Mouse (Mus musculus) liver, embryonic 11.5 days (tissue): ENCODE measurements around the gene Atp4a. TPM values are rescaled to one million over a fixed set of nuclear protein-coding genes. Genes with fewer than 3 reads are reported as not detected.

ENCODE experiments used
- ATAC-seq: fragments of 200-750 bp; cut with Nextera tagmentation; replicated peaks from 2 replicates; pipeline ENCODE4 v1.8.0; 2017; ENCODE audit warnings: moderate number of reproducible peaks, mild to moderate bottlenecking, moderate TSS enrichment, moderate library complexity; ENCODE audit not compliant: low FRiP score
- DNase-seq: peaks from one replicate; pipeline ENCODE4 v3.0.0-alpha.2; 2017; ENCODE audit warnings: low spot score
- H3K27ac ChIP-seq: fragments of 300-500 bp; sonication (generic); 2 replicates; pipeline ENCODE4 v1.5.1; 2014; ENCODE audit warnings: mild to moderate bottlenecking, low read depth, low read length, control low read depth
- H3K27me3 ChIP-seq: fragments of 300-500 bp; sonication (generic); replicated peaks from 2 replicates; pipeline ENCODE4 v1.6.1; 2014; ENCODE audit warnings: low read length, mixed read lengths; ENCODE audit not compliant: control insufficient read depth, insufficient read depth
- H3K36me3 ChIP-seq: fragments of 300-500 bp; sonication (generic); 2 replicates; pipeline ENCODE4 v1.6.1; 2014; ENCODE audit warnings: mild to moderate bottlenecking, low read length, moderate library complexity, mixed read lengths; ENCODE audit not compliant: control insufficient read depth, insufficient read depth
- H3K4me1 ChIP-seq: fragments of 300-500 bp; sonication (generic); replicated peaks from 2 replicates; pipeline ENCODE4 v1.6.1; 2014; ENCODE audit warnings: low read length, mixed read lengths; ENCODE audit not compliant: control insufficient read depth, insufficient read depth
- H3K4me2 ChIP-seq: fragments of 300-500 bp; sonication (generic); 2 replicates; pipeline ENCODE4 v1.6.1; 2014; ENCODE audit warnings: mild to moderate bottlenecking, control low read depth, moderate library complexity
- H3K4me3 ChIP-seq: fragments of 300-500 bp; sonication (generic); 2 replicates; pipeline ENCODE4 v1.5.1; 2014; ENCODE audit warnings: low read depth, low read length, control low read depth
- H3K9ac ChIP-seq: fragments of 300-500 bp; sonication (generic); 2 replicates; pipeline ENCODE4 v1.6.1; 2014; ENCODE audit warnings: low read depth, low read length, control low read depth
- H3K9me3 ChIP-seq: fragments of 300-500 bp; sonication (generic); 2 replicates; pipeline ENCODE4 v1.6.1; 2016; ENCODE audit warnings: low read length, inconsistent platforms, mixed read lengths; ENCODE audit not compliant: control insufficient read depth
- WGBS: fragments of 180-500 bp; shearing (Covaris S2); extraction: QIAGEN DNeasy Blood & Tissue Kit; methylation state at CpG from one replicate; pipeline ENCODE4 v1.1.7; 2014; 5-methylcytosine and 5-hydroxymethylcytosine counted together
- polyA plus RNA-seq: library from polyadenylated mRNA; unstranded; fragments of >200 nt; fragmentation: Nextera tagmentation; extraction: Ambion mirVana; gene quantifications from 2 replicates; pipeline ENCODE4 v1.2.1, GENCODE M21; 2014

Gene Atp4a
- 1.5 and 1.9 TPM in 2 replicates for polyA plus RNA-seq

- ATAC-seq (no peak), DNase-seq (no peak)
- H3K4me3 ChIP-seq: no peak within 1 kb of the TSS
- peaks cover 4% of the 10 kb centered on the region for H3K4me1 ChIP-seq
- H3K27me3 ChIP-seq: peaks cover 24% of the 10 kb centered on the region
- H3K9ac ChIP-seq: no peak within 1 kb of the TSS
- H3K4me2 ChIP-seq: no peak within 1 kb of the TSS
- H3K27ac ChIP-seq: no peak within 1 kb of the TSS
- H3K9me3 ChIP-seq: no peaks in the 10 kb centered on the region
- 79% methylated on average over 3 of the region's 3 CpGs for WGBS
- H3K36me3 ChIP-seq: no peaks in the 10 kb centered on the region
These were observed at the start of gene Atp4a for GRCm38 (mm10) chr7:30711942-30712341. Gene Atp4a, plus strand, starts transcription at chr7:30712209.

- Histone ChIP-seq H3K9me3 (no peaks in the 10 kb centered on the region), H3K36me3 (peaks cover 18% of the 10 kb centered on the region), H3K4me2 (peak within 1 kb of the TSS; percentile 95), H3K27me3 (no peaks in the 10 kb centered on the region; the same call in 1 of the 2 replicates), H3K9ac (peak within 1 kb of the TSS; percentile 93), H3K4me3 (peak within 1 kb of the TSS; percentile 83), H3K4me1 (peaks cover 3% of the 10 kb centered on the region; the same call in 1 of the 2 replicates), H3K27ac (peak within 1 kb of the TSS; percentile 52)
- ATAC-seq: peak; percentile 90
- WGBS: 1% methylated on average over 34 of the region's 34 CpGs
- peak; percentile 90 for DNase-seq
These were observed 47.3 kb upstream of the Atp4a start, which contains the start of gene Haus5 for GRCm38 (mm10) chr7:30664529-30665200. Gene Haus5, minus strand, starts transcription at chr7:30664994.

- Histone ChIP-seq H3K27ac (no peak overlapping the region), H3K4me1 (peaks cover 3% of the 10 kb centered on the region; the same call in 1 of the 2 replicates), H3K36me3 (peaks cover 14% of the 10 kb centered on the region), H3K9ac (peak overlapping the region; percentile 93), H3K4me2 (peak overlapping the region; percentile 95), H3K4me3 (peak overlapping the region; percentile 83), H3K9me3 (no peaks in the 10 kb centered on the region), H3K27me3 (no peaks in the 10 kb centered on the region; the same call in 1 of the 2 replicates)
- 7% methylated on average over 11 of the region's 11 CpGs for WGBS
- DNase-seq: no peak
- ATAC-seq: peak; percentile 26; the same call in 1 of the 2 replicates
These were observed 46.7 kb upstream of the Atp4a start for GRCm38 (mm10) chr7:30665321-30665720.

GRCm38 (mm10) chr7:30669229-30669628 lies 42.8 kb upstream of the Atp4a start:
- DNase-seq (no peak), ATAC-seq (no peak)
- Histone ChIP-seq H3K27me3 (no peaks in the 10 kb centered on the region; the same call in 1 of the 2 replicates), H3K9me3 (no peaks in the 10 kb centered on the region), H3K4me2 (no peak overlapping the region), H3K4me3 (no peak overlapping the region), H3K4me1 (peaks cover 3% of the 10 kb centered on the region; the same call in 1 of the 2 replicates), H3K9ac (no peak overlapping the region), H3K27ac (no peak overlapping the region), H3K36me3 (no peaks in the 10 kb centered on the region)
- WGBS: 20% methylated on average over 3 of the region's 3 CpGs

DNA sequence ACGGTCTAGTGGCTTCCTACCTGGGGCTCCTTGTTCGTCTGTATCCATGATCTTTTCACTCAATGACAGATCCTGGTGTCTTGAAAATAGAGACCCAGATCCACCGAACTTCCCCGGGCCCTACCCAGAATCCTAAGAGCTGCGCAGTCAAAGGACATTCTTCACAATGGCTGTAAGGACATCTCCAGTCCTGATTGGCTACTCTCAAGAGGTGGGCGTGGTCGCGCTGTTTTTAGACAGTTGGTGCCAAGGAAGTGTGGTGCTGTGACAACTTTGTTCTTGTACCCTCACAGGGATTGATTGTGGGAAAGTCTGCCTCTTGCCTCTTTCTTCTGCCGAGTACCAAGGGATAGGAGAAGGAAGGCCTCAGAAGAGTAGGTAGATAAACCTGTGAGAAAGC lies 40.5 kb upstream of the Atp4a start, which contains the start of gene Pmis2:
TSS of gene Pmis2 (minus strand) at position 126 of the 400 bp plus-strand sequence.
- ATAC-seq (no peak), DNase-seq (no peak)
- Histone ChIP-seq H3K27me3 (no peaks in the 10 kb centered on the region; the same call in 1 of the 2 replicates), H3K27ac (no peak within 1 kb of the TSS), H3K9me3 (no peaks in the 10 kb centered on the region), H3K9ac (no peak within 1 kb of the TSS), H3K4me1 (no peaks in the 10 kb centered on the region), H3K4me2 (no peak within 1 kb of the TSS), H3K36me3 (no peaks in the 10 kb centered on the region), H3K4me3 (no peak within 1 kb of the TSS)
- WGBS: 61% methylated on average over 9 of the region's 9 CpGs

- Histone ChIP-seq H3K27ac (no peak overlapping the region), H3K9me3 (no peaks in the 10 kb centered on the region), H3K4me3 (no peak overlapping the region), H3K4me2 (no peak overlapping the region), H3K27me3 (no peaks in the 10 kb centered on the region), H3K36me3 (no peaks in the 10 kb centered on the region), H3K9ac (no peak overlapping the region), H3K4me1 (no peaks in the 10 kb centered on the region)
- ATAC-seq (no peak), DNase-seq (no peak)
- WGBS: 72% methylated on average over 5 of the region's 5 CpGs
These were observed 33.6 kb upstream of the Atp4a start for GRCm38 (mm10) chr7:30678263-30678975.

- WGBS: 68% methylated on average over 5 of the region's 5 CpGs
- no peak for ATAC-seq
- no peaks in the 10 kb centered on the region for H3K36me3 ChIP-seq
These were observed 30.1 kb upstream of the Atp4a start for GRCm38 (mm10) chr7:30681897-30682296.

GRCm38 (mm10) chr7:30683425-30683824 lies 28.6 kb upstream of the Atp4a start:
- no peak overlapping the region for H3K4me3 ChIP-seq
- no peaks in the 10 kb centered on the region for H3K4me1 ChIP-seq
- H3K9ac ChIP-seq: no peak overlapping the region
- H3K27ac ChIP-seq: no peak overlapping the region
- H3K27me3 ChIP-seq: no peaks in the 10 kb centered on the region
- H3K9me3 ChIP-seq: no peaks in the 10 kb centered on the region
- ATAC-seq (no peak), DNase-seq (no peak)
- WGBS: 44% methylated on average over 2 of the region's 2 CpGs
- no peak overlapping the region for H3K4me2 ChIP-seq
- no peaks in the 10 kb centered on the region for H3K36me3 ChIP-seq

More at GRCm38 (mm10) chr7:30681897-30682296, 30.1 kb upstream of the Atp4a start:
- no peak overlapping the region for H3K4me2 ChIP-seq
- DNase-seq: no peak
- no peaks in the 10 kb centered on the region for H3K9me3 ChIP-seq
- no peak overlapping the region for H3K9ac ChIP-seq
- H3K4me1 ChIP-seq: no peaks in the 10 kb centered on the region
- no peak overlapping the region for H3K27ac ChIP-seq
- H3K27me3 ChIP-seq: no peaks in the 10 kb centered on the region
- no peak overlapping the region for H3K4me3 ChIP-seq
